Mouse (Mus musculus) spleen, adult 2 months (tissue): Measurements from ENCODE around the gene Dlec1.

Experiments used
- CTCF ChIP-seq: fragments of 200-500 bp; IDR thresholded peaks from 2 replicates; pipeline ENCODE4 v1.5.1; 2011; ENCODE audit warnings: mild to moderate bottlenecking, inconsistent platforms; ENCODE audit not compliant: insufficient read depth, insufficient read length, insufficient replicate concordance; ENCODE audit errors: extremely low read depth
- POLR2A ChIP-seq: fragments of 200-500 bp; IDR thresholded peaks from 2 replicates; pipeline ENCODE4 v1.6.1; 2011; ENCODE audit warnings: low read depth, low read length, inconsistent platforms

- no peak for TF ChIP-seq CTCF
- no peak for TF ChIP-seq POLR2A
Measured at GRCm38 (mm10) chr9:119120168-119120560, 17.9 kb downstream of the Dlec1 start.
